Mouse (Mus musculus) embryonic facial prominence, embryonic 15.5 days (tissue): ENCODE measurements around the gene Agbl2. TPM values are rescaled to one million over a fixed set of nuclear protein-coding genes. Genes with fewer than 3 reads are reported as not detected.

Source experiments
- ATAC-seq: fragments of 200-750 bp; cut with Nextera tagmentation; 2 replicates; pipeline ENCODE4 v1.8.0; 2017; ENCODE audit warnings: low read depth, moderate TSS enrichment; ENCODE audit not compliant: insufficient number of reproducible peaks, low FRiP score, low TSS enrichment
- H3K27ac ChIP-seq: fragments of 300-500 bp; sonication (generic); replicated peaks from 2 replicates; pipeline ENCODE4 v1.5.1; 2015; ENCODE audit warnings: mild to moderate bottlenecking, inconsistent platforms
- H3K27me3 ChIP-seq: fragments of 300-500 bp; sonication (generic); 2 replicates; pipeline ENCODE4 v1.6.1; 2015; ENCODE audit warnings: inconsistent platforms
- H3K36me3 ChIP-seq: fragments of 300-500 bp; sonication (generic); 2 replicates; pipeline ENCODE4 v1.6.1; 2015; ENCODE audit warnings: mild to moderate bottlenecking, inconsistent platforms
- H3K4me1 ChIP-seq: fragments of 300-500 bp; sonication (generic); 2 replicates; pipeline ENCODE4 v1.6.1; 2015; ENCODE audit warnings: inconsistent platforms
- H3K4me2 ChIP-seq: fragments of 300-500 bp; sonication (generic); replicated peaks from 2 replicates; pipeline ENCODE4 v1.6.1; 2015; ENCODE audit warnings: mild to moderate bottlenecking, inconsistent platforms
- H3K4me3 ChIP-seq: fragments of 300-500 bp; sonication (generic); replicated peaks from 2 replicates; pipeline ENCODE4 v1.5.1; 2015; ENCODE audit warnings: mild to moderate bottlenecking, inconsistent platforms
- H3K9ac ChIP-seq: fragments of 300-500 bp; sonication (generic); 2 replicates; pipeline ENCODE4 v1.6.1; 2015; ENCODE audit warnings: inconsistent platforms
- H3K9me3 ChIP-seq: fragments of 300-500 bp; sonication (generic); replicated peaks from 2 replicates; pipeline ENCODE4 v1.6.1; 2016; ENCODE audit warnings: inconsistent platforms
- WGBS: fragments of 180-500 bp; shearing (Covaris S2); methylation state at CpG from one replicate; pipeline ENCODE4 v1.1.7; 2015; 5-methylcytosine and 5-hydroxymethylcytosine counted together
- polyA plus RNA-seq: library from polyadenylated mRNA; unstranded; fragments of >200 nt; fragmentation: Nextera tagmentation; extraction: Ambion mirVana; gene quantifications from 2 replicates; pipeline ENCODE4 v1.2.1, GENCODE M21; 2015

Gene Agbl2
- polyA plus RNA-seq, 1 experiment from 2014 or later = 4.2 TPM

DNA sequence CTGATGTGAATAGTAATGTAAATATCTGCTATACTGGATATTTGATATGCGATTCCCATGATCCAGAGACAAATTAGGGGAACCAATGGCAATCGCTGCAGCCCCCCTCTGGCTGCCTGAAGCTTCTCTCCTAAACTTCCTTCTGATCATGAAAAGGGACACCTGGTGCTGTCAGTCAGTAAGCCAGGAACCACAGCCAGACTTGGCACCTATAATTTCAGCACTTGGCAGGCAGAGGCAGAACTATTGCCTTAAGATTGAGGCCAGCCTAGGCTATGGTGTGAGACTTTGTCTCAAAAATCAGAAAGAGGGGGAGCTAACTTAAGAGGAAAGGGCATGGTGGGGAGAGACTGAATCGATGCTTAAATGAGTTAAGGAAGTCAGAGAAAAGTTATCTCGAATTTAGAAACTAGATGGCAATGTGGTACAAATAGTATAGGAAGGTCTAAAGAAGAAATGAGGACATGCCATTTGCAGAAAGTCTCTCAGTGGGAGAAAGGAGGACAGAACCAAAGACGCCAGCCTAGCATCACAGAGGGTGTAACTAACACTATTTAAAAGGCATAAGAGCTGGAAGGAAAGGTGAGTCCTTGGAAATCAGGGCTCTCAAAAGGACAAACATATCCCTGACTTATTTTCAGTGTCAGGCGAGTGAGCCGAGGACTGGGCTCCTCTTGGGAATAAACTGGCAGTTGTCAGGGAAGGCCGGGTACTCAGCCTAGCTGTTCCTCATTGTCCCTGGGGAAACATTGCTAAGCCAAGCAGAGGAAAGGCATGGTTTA, 88.8 kb downstream of the Agbl2 start:
- H3K27me3 ChIP-seq = no peaks in the 10 kb centered on the region
- H3K4me3 ChIP-seq = no peak overlapping the region
- no peak overlapping the region for H3K9ac ChIP-seq
- H3K27ac ChIP-seq = no peak overlapping the region
- H3K4me1 ChIP-seq = no peaks in the 10 kb centered on the region
- ATAC-seq = no peak
- H3K36me3 ChIP-seq = peaks cover 20% of the 10 kb centered on the region; the same call in 1 of the 2 replicates
- no peak overlapping the region for H3K4me2 ChIP-seq
- WGBS = 57% methylated on average over 8 of the region's 8 CpGs
- H3K9me3 ChIP-seq = no peaks in the 10 kb centered on the region

- no peak overlapping the region for H3K4me2 ChIP-seq
- ATAC-seq = no peak
- 94% methylated on average over 1 of the region's 1 CpGs for WGBS
- no peak overlapping the region for H3K27ac ChIP-seq
- H3K27me3 ChIP-seq = no peaks in the 10 kb centered on the region
- no peaks in the 10 kb centered on the region for H3K9me3 ChIP-seq
- H3K36me3 ChIP-seq = no peaks in the 10 kb centered on the region
- no peak overlapping the region for H3K4me3 ChIP-seq
- no peak overlapping the region for H3K9ac ChIP-seq
- H3K4me1 ChIP-seq = no peaks in the 10 kb centered on the region
Observed at GRCm38 (mm10) chr2:90874025-90874424, 91.5 kb downstream of the Agbl2 start.

DNA sequence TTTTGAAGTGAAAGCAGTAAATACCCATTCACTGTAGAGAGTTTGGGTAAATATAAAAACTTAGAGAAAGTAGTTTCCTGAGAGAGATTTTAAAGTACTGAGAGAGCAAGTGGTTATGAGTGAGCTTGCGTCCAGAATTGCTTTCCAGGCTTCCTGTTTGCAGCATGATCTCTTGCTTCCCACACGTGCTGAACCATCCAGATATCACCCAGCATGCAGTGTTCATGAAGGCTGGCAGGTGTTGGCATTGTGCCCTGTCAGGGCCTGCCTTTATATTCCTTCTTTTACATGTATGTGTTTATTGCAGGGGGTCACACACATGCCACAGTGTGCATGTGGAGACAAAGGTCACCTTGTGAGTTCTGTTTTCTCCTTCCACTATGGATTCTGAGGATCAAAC, 92.7 kb downstream of the Agbl2 start:
- no peak overlapping the region for H3K27ac ChIP-seq
- no peaks in the 10 kb centered on the region for H3K27me3 ChIP-seq
- no peak overlapping the region for H3K9ac ChIP-seq
- H3K4me2 ChIP-seq = no peak overlapping the region
- ATAC-seq = no peak
- WGBS = 55% methylated on average over 2 of the region's 2 CpGs
- no peaks in the 10 kb centered on the region for H3K9me3 ChIP-seq
- H3K4me3 ChIP-seq = no peak overlapping the region
- H3K4me1 ChIP-seq = no peaks in the 10 kb centered on the region
- H3K36me3 ChIP-seq = no peaks in the 10 kb centered on the region

DNA sequence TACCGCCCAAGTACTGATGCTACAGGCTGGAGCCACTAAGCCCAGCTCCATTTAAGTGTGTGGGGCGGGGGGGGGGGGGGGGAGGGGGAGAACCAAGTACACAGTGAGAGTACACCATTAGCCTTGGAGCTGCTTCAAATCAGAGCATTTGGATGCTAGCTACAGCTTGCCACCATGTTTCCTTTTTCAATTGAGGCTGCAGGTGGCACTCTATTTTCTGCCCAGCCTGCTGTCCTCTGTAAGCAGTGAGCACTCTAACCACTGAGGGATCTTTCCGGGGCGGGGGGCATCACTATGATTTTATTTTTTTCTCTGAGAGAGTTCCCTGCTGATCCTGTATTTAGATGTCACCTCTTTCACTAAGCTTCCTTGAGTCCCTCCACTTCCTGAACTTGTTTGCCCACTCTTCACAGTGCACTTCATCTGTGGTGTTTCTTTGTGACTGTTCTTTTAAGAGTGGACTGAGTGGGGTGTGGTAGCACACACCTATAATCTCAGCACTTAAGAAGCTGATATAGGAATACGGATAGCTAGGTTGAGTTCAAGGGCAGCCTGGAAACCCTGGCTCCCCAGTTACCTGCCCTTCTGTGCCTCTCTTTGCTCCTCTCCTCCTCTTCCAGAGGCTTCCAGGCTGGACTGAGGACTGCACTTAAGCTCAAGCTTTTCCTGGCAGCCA, 95.2 kb downstream of the Agbl2 start:
- WGBS = 51% methylated on average over 5 of the region's 5 CpGs
- Histone ChIP-seq H3K9me3 (no peaks in the 10 kb centered on the region), H3K4me1 (no peaks in the 10 kb centered on the region), H3K4me2 (no peak overlapping the region), H3K4me3 (no peak overlapping the region), H3K9ac (no peak overlapping the region), H3K27me3 (no peaks in the 10 kb centered on the region), H3K27ac (no peak overlapping the region), H3K36me3 (no peaks in the 10 kb centered on the region)
- no peak for ATAC-seq

- Histone ChIP-seq H3K27me3 (no peaks in the 10 kb centered on the region), H3K4me1 (no peaks in the 10 kb centered on the region), H3K36me3 (no peaks in the 10 kb centered on the region), H3K9ac (no peak overlapping the region), H3K9me3 (no peaks in the 10 kb centered on the region), H3K4me2 (no peak overlapping the region), H3K27ac (no peak overlapping the region), H3K4me3 (no peak overlapping the region)
- ATAC-seq = no peak
Observed at GRCm38 (mm10) chr2:90879419-90879818, 96.9 kb downstream of the Agbl2 start.

DNA sequence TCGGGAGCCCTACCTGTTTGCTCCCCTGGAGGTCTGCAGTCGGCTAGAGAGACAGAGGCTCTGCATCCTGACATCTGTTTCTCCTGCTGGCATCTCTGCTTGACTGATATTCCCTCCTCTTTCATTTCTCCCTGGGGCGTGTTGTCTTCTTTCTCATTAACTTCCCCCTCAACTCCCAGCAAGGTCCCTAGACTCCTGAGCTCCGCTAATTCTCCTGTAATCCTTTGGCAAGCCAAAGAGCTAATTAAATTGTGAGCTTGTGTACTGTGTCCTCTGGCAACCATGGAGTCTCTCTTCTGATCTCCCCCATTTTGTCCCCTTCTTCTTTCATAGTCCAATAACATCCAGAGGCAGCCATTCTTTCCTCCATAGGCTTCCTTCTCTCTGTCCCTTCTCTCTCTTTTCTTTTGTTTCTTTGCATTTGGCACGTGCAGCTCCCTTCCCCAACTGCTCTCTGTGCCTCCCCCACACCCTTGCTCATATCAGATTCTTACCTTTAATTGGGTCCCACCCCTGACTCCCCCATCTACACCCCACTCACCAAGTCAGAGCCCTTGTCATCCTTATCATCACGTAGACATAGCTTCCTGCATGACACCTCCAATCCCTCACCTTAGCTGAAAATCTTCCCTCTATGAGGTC, 97.7 kb downstream of the Agbl2 start:
- Histone ChIP-seq H3K9ac (no peak overlapping the region), H3K4me2 (no peak overlapping the region), H3K4me3 (no peak overlapping the region), H3K4me1 (peaks cover 3% of the 10 kb centered on the region; the same call in 1 of the 2 replicates), H3K36me3 (no peaks in the 10 kb centered on the region), H3K9me3 (no peaks in the 10 kb centered on the region), H3K27ac (no peak overlapping the region), H3K27me3 (no peaks in the 10 kb centered on the region; the same call in 1 of the 2 replicates)
- ATAC-seq = no peak
- WGBS = 18% methylated on average over 6 of the region's 6 CpGs

DNA sequence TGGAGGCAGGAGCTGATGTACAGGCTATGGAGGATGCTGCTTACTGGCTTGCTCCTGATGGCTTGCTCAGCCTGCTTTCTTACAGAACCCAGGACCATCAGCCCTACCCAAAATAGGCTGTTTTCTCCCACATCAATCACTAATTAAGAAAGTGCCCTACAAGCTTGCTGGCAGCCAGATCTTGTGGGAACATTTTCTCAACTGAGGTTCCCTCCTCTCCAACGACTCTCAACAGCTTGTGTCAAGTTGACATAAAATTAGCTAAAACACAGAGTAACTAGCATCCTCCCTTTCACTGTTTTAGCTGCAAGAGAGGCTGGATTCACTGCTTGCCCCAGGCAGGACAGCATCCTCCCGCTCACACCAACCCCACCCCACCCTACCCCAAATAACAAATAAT, 99.3 kb downstream of the Agbl2 start:
- no peaks in the 10 kb centered on the region for H3K9me3 ChIP-seq
- H3K4me2 ChIP-seq = no peak overlapping the region
- 79% methylated on average over 2 of the region's 2 CpGs for WGBS
- H3K4me1 ChIP-seq = peaks cover 12% of the 10 kb centered on the region; the same call in 1 of the 2 replicates
- no peak overlapping the region for H3K9ac ChIP-seq
- H3K27ac ChIP-seq = no peak overlapping the region
- H3K27me3 ChIP-seq = peaks cover 15% of the 10 kb centered on the region
- H3K36me3 ChIP-seq = no peaks in the 10 kb centered on the region
- no peak for ATAC-seq
- H3K4me3 ChIP-seq = no peak overlapping the region

Other genes starting within 250 kb of the Agbl2 start
- 2.7 and 2.8 TPM in 2 replicates for gene Ptprj, start 202.1 kb upstream of the Agbl2 start, polyA plus RNA-seq
- 30.7 and 34.0 TPM in 2 replicates for gene Nup160, start 105.5 kb upstream of the Agbl2 start, polyA plus RNA-seq
- 92.9 and 108 TPM in 2 replicates for gene Fnbp4, start 37.4 kb upstream of the Agbl2 start, polyA plus RNA-seq
- gene Mtch2, start 64.4 kb downstream of the Agbl2 start, polyA plus RNA-seq = 175 and 188 TPM in 2 replicates
- gene C1qtnf4, start 103.1 kb downstream of the Agbl2 start, polyA plus RNA-seq = 20.5 and 20.8 TPM in 2 replicates
- gene Kbtbd4, start 122.0 kb downstream of the Agbl2 start, polyA plus RNA-seq = 37.4 and 37.6 TPM in 2 replicates
- 194 and 204 TPM in 2 replicates for gene Ndufs3, start 122.1 kb downstream of the Agbl2 start, polyA plus RNA-seq
- 66.4 and 66.7 TPM in 2 replicates for gene Celf1, start 157.7 kb downstream of the Agbl2 start, polyA plus RNA-seq